Mouse (Mus musculus) ES-E14 (cell line): ENCODE results near the gene Tor1b. TPM values are rescaled to one million over a fixed set of nuclear protein-coding genes. Genes with fewer than 3 reads are reported as not detected.

Source experiments
- DNase-seq: peaks from one replicate; pipeline ENCODE4 v3.0.0-alpha.2; 2013; ENCODE audit warnings: low read depth, low spot score
- H3K27ac ChIP-seq: 2 replicates; pipeline ENCODE4 v1.5.1; 2012; ENCODE audit warnings: low read depth, mild to moderate bottlenecking, low read length, moderate library complexity, mixed read lengths; ENCODE audit not compliant: poor library complexity, insufficient read depth, severe bottlenecking
- H3K36me3 ChIP-seq: 2 replicates; pipeline ENCODE4 v1.6.1; 2012; ENCODE audit warnings: mild to moderate bottlenecking, low read length, moderate library complexity, mixed read lengths; ENCODE audit not compliant: control insufficient read depth, poor library complexity, insufficient read depth, severe bottlenecking
- H3K4me1 ChIP-seq, 2 experiments: fragments of 150-350 bp in 1 of 2; sonication (generic) in 1 of 2; 2 replicates each; pipeline ENCODE4 v1.6.1; 2012; ENCODE audit warnings: low read length in 2 of 2, mild to moderate bottlenecking in 1 of 2, mixed read lengths in 1 of 2; ENCODE audit not compliant: control insufficient read depth in 2 of 2, insufficient read depth in 2 of 2, poor library complexity in 1 of 2
- H3K4me3 ChIP-seq, 2 experiments: fragments of 150-350 bp in 1 of 2; sonication (generic) in 1 of 2; 2 replicates each; pipeline ENCODE4 v1.5.1; 2012; ENCODE audit warnings: low read length in 2 of 2, low read depth in 1 of 2, mild to moderate bottlenecking in 1 of 2, mixed read lengths in 1 of 2; ENCODE audit not compliant: insufficient read depth in 1 of 2, poor library complexity in 1 of 2, severe bottlenecking in 1 of 2
- H3K9ac ChIP-seq: 2 replicates; pipeline ENCODE4 v1.6.1; 2012; ENCODE audit warnings: low read depth, mild to moderate bottlenecking, low read length, mixed read lengths; ENCODE audit not compliant: poor library complexity, insufficient read depth, severe bottlenecking
- H3K9me3 ChIP-seq: fragments of 150-350 bp; sonication (generic); 2 replicates; pipeline ENCODE4 v1.6.1; 2012; ENCODE audit warnings: low read depth, mild to moderate bottlenecking, low read length; ENCODE audit not compliant: control insufficient read depth, insufficient read depth
- CHD2 ChIP-seq: IDR thresholded peaks from 2 replicates; pipeline ENCODE4 v1.6.1; 2014; ENCODE audit warnings: mild to moderate bottlenecking, low read depth, low read length, inconsistent platforms
- HCFC1 ChIP-seq: IDR thresholded peaks from 2 replicates; pipeline ENCODE4 v1.6.1; 2012; ENCODE audit warnings: low read length, inconsistent platforms, borderline replicate concordance; ENCODE audit not compliant: insufficient read depth
- MAFK ChIP-seq: IDR thresholded peaks from 2 replicates; pipeline ENCODE4 v1.6.1; 2014; ENCODE audit warnings: mild to moderate bottlenecking, low read depth, low read length, inconsistent platforms; ENCODE audit not compliant: insufficient read depth
- ZC3H11A ChIP-seq: IDR thresholded peaks from 2 replicates; pipeline ENCODE4 v1.6.1; 2012; ENCODE audit warnings: low read depth, mild to moderate bottlenecking, inconsistent platforms, low read length, borderline replicate concordance
- ZNF384 ChIP-seq: IDR thresholded peaks from 2 replicates; pipeline ENCODE4 v1.6.1; 2012; ENCODE audit warnings: low read depth, low read length, inconsistent platforms
- in situ Hi-C, 2 experiments: fragments of 600-800 bp; cut with MboI; formaldehyde crosslinking; loops; one replicate each; pipeline ENCODE4 v1.15.1; 2025; ENCODE audit warnings: low sequenced_read_pairs in 2 of 2, inconsistent platforms in 1 of 2; ENCODE audit not compliant: unreplicated experiment in 2 of 2
- total RNA-seq: library from RNA; depleted of rRNA; stranded (reverse); fragments of 300-350 nt; gene quantifications from 2 replicates; pipeline ENCODE4 v1.2.3, GENCODE M21; 2012

The Tor1b gene
- total RNA-seq, 1 experiment = 67.8 TPM

GRCm38 (mm10) chr2:30990221-30990620 is 37.5 kb downstream of the Tor1b start:
- DNase-seq = no peak
- no peak overlapping the region for H3K27ac ChIP-seq
- no peak overlapping the region for H3K4me3 ChIP-seq
- in situ Hi-C loops = no loop called here
- H3K9ac ChIP-seq = no peak overlapping the region
- no peaks in the 10 kb centered on the region for H3K36me3 ChIP-seq
- no peak for TF ChIP-seq ZC3H11A
- no peaks in the 10 kb centered on the region for H3K9me3 ChIP-seq
- peaks cover 3 to 8% of the 10 kb centered on the region in 2 experiments; a peak in 2 of 4 replicates for H3K4me1 ChIP-seq

- Histone ChIP-seq H3K4me3 (no peak overlapping the region), H3K27ac (no peak overlapping the region), H3K9ac (no peak overlapping the region), H3K9me3 (no peaks in the 10 kb centered on the region), H3K36me3 (no peaks in the 10 kb centered on the region), H3K4me1 (peaks cover 0 to 9% of the 10 kb centered on the region in 2 experiments; a peak in 2 of 4 replicates)
- DNase-seq = no peak
- in situ Hi-C loops = no loop called here
- no peak for TF ChIP-seq CHD2
- TF ChIP-seq ZNF384 = no peak
- TF ChIP-seq MAFK = no peak
- no peak for TF ChIP-seq HCFC1
- TF ChIP-seq ZC3H11A = no peak
Observed at GRCm38 (mm10) chr2:30994853-30995252, 42.1 kb downstream of the Tor1b start.

- no peak overlapping the region for H3K4me3 ChIP-seq
- no peaks in the 10 kb centered on the region; the same call in 1 of the 2 replicates for H3K36me3 ChIP-seq
- no peak overlapping the region; the same call in 1 of the 2 replicates for H3K27ac ChIP-seq
- in situ Hi-C loops = no loop called here
- H3K9ac ChIP-seq = no peak overlapping the region
- H3K4me1 ChIP-seq = peaks cover 0 to 9% of the 10 kb centered on the region in 2 experiments; a peak in 2 of 4 replicates
- TF ChIP-seq ZC3H11A (no peak), ZNF384 (no peak), CHD2 (no peak), MAFK (no peak), HCFC1 (no peak)
- H3K9me3 ChIP-seq = no peaks in the 10 kb centered on the region
- DNase-seq = no peak
Observed at GRCm38 (mm10) chr2:30995432-30995996, 42.8 kb downstream of the Tor1b start.

GRCm38 (mm10) chr2:30998443-30999260 is 45.9 kb downstream of the Tor1b start:
- H3K9me3 ChIP-seq = no peaks in the 10 kb centered on the region
- TF ChIP-seq ZC3H11A (no peak), MAFK (no peak), HCFC1 (no peak), ZNF384 (no peak)
- in situ Hi-C loops = no loop called here
- H3K27ac ChIP-seq = no peak overlapping the region
- no peak for DNase-seq
- no peak overlapping the region for H3K9ac ChIP-seq
- H3K36me3 ChIP-seq = no peaks in the 10 kb centered on the region; the same call in 1 of the 2 replicates
- peaks cover 0 to 9% of the 10 kb centered on the region in 2 experiments; a peak in 2 of 4 replicates for H3K4me1 ChIP-seq
- H3K4me3 ChIP-seq = no peak overlapping the region
